In genomic region chr11:75769206-75769605, GRCm38 (mm10) we compare ENCODE assay signal across 8 mouse cellular contexts. TPM values are rescaled to one million over a fixed set of nuclear protein-coding genes. Genes with fewer than 3 reads are reported as not detected.
DNase-seq lines count a peak whose midpoint lies in the region; ATAC-seq and TF ChIP-seq lines count a peak whose summit lies in the region.

No protein-coding gene starts in this region.

- no peak for TF ChIP-seq POLR2A in liver, adult 2 months (IDR thresholded peaks at IDR 0.05; ENCODE audit: extremely low read depth, insufficient read depth, low read length)
- no peak for TF ChIP-seq POLR2A in myocyte (IDR thresholded peaks at IDR 0.05; ENCODE audit: insufficient read length, low read depth)

- TF ChIP-seq CTCF in kidney, postnatal 0 days (IDR thresholded peaks at IDR 0.05; ENCODE audit: low read depth) = peak; percentile 79
- TF ChIP-seq CTCF in liver, adult 2 months (IDR thresholded peaks at IDR 0.05; ENCODE audit: low read depth, low read length) = peak; percentile 71

- 0 out of 2 replicates have a peak overlapping the region, but pooled peaks have one; percentile 15 for H3K27ac ChIP-seq in heart, embryonic 12.5 days (ENCODE audit: poor library complexity, severe bottlenecking)
- 0 out of 2 replicates have a peak overlapping the region, but pooled peaks have one; percentile 10 for H3K27ac ChIP-seq in kidney, postnatal 0 days
- H3K27ac ChIP-seq in liver, adult 2 months (replicated peaks; ENCODE audit: insufficient read depth, low read depth, low read length) = no peak overlapping the region

- no peaks in the 10 kb centered on the region for H3K79me2 ChIP-seq in liver, adult 2 months (ENCODE audit: control insufficient read depth, insufficient read depth, low read length)
- peaks cover 9% of the 10 kb centered on the region for H3K79me2 ChIP-seq in myocyte (ENCODE audit: control insufficient read depth, insufficient read depth)

- under 1% methylated on average over 23 of the region's 23 CpGs for WGBS in heart, embryonic 12.5 days
- 0% methylated on average over 23 of the region's 23 CpGs for WGBS in kidney, postnatal 0 days
- WGBS in liver, adult 2 months = under 1% methylated on average over 23 of the region's 23 CpGs

- no peak overlapping the region for H3ac ChIP-seq in myocyte (ENCODE audit: control insufficient read depth, insufficient read length)

- peaks cover 11% of the 10 kb centered on the region for H3K4me1 ChIP-seq in erythroblast, embryonic 14.5 days (ENCODE audit: control insufficient read depth)
- peaks cover 3% of the 10 kb centered on the region; the same call in 1 of the 2 replicates for H3K4me1 ChIP-seq in heart, embryonic 12.5 days (replicated peaks)
- H3K4me1 ChIP-seq in kidney, postnatal 0 days (replicated peaks; ENCODE audit: insufficient read depth, low read length) = no peaks in the 10 kb centered on the region
- H3K4me1 ChIP-seq in liver, adult 2 months (ENCODE audit: control insufficient read depth, insufficient read depth, low read length) = no peaks in the 10 kb centered on the region; the same call in 1 of the 2 replicates

- ATAC-seq in heart, embryonic 12.5 days (ENCODE audit: insufficient number of reproducible peaks, low FRiP score) = peak; percentile 86
- peak; percentile 95 for ATAC-seq in kidney, postnatal 0 days (replicated peaks; ENCODE audit: low FRiP score, low read depth)

- peak overlapping the region; percentile 46 for H3K4me3 ChIP-seq in erythroblast, embryonic 14.5 days (replicated peaks)
- H3K4me3 ChIP-seq in heart, embryonic 12.5 days = peak overlapping the region; percentile 12; the same call in 1 of the 2 replicates
- H3K4me3 ChIP-seq in kidney, postnatal 0 days (replicated peaks; ENCODE audit: low read depth, low read length) = no peak overlapping the region
- H3K4me3 ChIP-seq in liver, adult 2 months (ENCODE audit: insufficient read depth, low read depth, low read length) = no peak overlapping the region
- no peak overlapping the region for H3K4me3 ChIP-seq in myocyte

- H3K36me3 ChIP-seq in erythroblast, embryonic 14.5 days (ENCODE audit: control insufficient read depth) = peaks cover 37% of the 10 kb centered on the region
- H3K36me3 ChIP-seq in heart, embryonic 12.5 days = peaks cover 32% of the 10 kb centered on the region
- peaks cover 14% of the 10 kb centered on the region for H3K36me3 ChIP-seq in kidney, postnatal 0 days (ENCODE audit: insufficient read depth, low read length)
- H3K36me3 ChIP-seq in liver, adult 2 months (ENCODE audit: control insufficient read depth, insufficient read depth, low read length) = peaks cover 25% of the 10 kb centered on the region
- H3K36me3 ChIP-seq in myocyte (ENCODE audit: control insufficient read depth, insufficient read depth) = peaks cover 29% of the 10 kb centered on the region

- peak; percentile 90 for DNase-seq in CD4-positive, CD25-positive, alpha-beta regulatory T cell, adult 2 months (ENCODE audit: low read depth, low spot score)
- peak; percentile 40 for DNase-seq in brain, embryonic 18.5 days (ENCODE audit: low read depth, low spot score)
- DNase-seq in kidney, postnatal 0 days (ENCODE audit: low spot score) = peak; percentile 96
- DNase-seq in liver, adult 2 months (ENCODE audit: extremely low read depth, low read depth, low spot score) = peak; percentile 85
- DNase-seq in spleen, postnatal 4 days (ENCODE audit: low spot score in 2 of 2) = peak; percentile 82 to 92

- H3K4me2 ChIP-seq in heart, embryonic 12.5 days = peak overlapping the region; percentile 54
- H3K4me2 ChIP-seq in kidney, postnatal 0 days (ENCODE audit: low read length) = peak overlapping the region; percentile 43
- H3K4me2 ChIP-seq in myocyte (ENCODE audit: low read depth) = peak overlapping the region; percentile 56

- H3K27me3 ChIP-seq in erythroblast, embryonic 14.5 days (ENCODE audit: control insufficient read depth) = peaks cover 11% of the 10 kb centered on the region
- 0 out of 2 replicates have a peak, but pooled peaks cover 16% of the 10 kb centered on the region for H3K27me3 ChIP-seq in heart, embryonic 12.5 days (replicated peaks)
- no peaks in the 10 kb centered on the region for H3K27me3 ChIP-seq in kidney, postnatal 0 days (ENCODE audit: insufficient read depth, low read length)
- no peaks in the 10 kb centered on the region for H3K27me3 ChIP-seq in liver, adult 2 months (ENCODE audit: control insufficient read depth, insufficient read depth, low read length)
- peaks cover 5% of the 10 kb centered on the region for H3K27me3 ChIP-seq in myocyte (ENCODE audit: control insufficient read depth, insufficient read depth, insufficient read length)

- H3K9me3 ChIP-seq in erythroblast, embryonic 14.5 days (ENCODE audit: control insufficient read depth, low read length) = no peaks in the 10 kb centered on the region
- H3K9me3 ChIP-seq in heart, embryonic 12.5 days (replicated peaks) = no peaks in the 10 kb centered on the region
- H3K9me3 ChIP-seq in kidney, postnatal 0 days (replicated peaks; ENCODE audit: low read length) = no peaks in the 10 kb centered on the region

- H3K9ac ChIP-seq in heart, embryonic 12.5 days = no peak overlapping the region
- no peak overlapping the region for H3K9ac ChIP-seq in kidney, postnatal 0 days (ENCODE audit: low read depth, low read length)
- H3K9ac ChIP-seq in liver, adult 2 months (ENCODE audit: low read depth, low read length) = no peak overlapping the region

TF ChIP-seq in myocyte, 11 proteins besides CTCF, POLR2A, EP300 and RAD21:
- TF ChIP-seq POLR2AphosphoS2 (IDR thresholded peaks at IDR 0.05; ENCODE audit: insufficient read length, low read depth) (peak; percentile 91), USF1 (IDR thresholded peaks at IDR 0.05; ENCODE audit: low read depth) (peak; percentile 39), MYOG (IDR thresholded peaks at IDR 0.05; ENCODE audit: control insufficient read depth in 1 of 3, insufficient read depth in 1 of 3, insufficient read length in 2 of 3, low read depth in 2 of 3) (no peak)

RNA-seq across cellular contexts. Expression of gene Doc2b, which starts 26.6 kb away (rescaled TPM):
- polyA plus RNA-seq in erythroblast, embryonic 14.5 days (2012) = not detected in 2 replicates
- 0.08 and 0.15 TPM in 2 replicates for polyA plus RNA-seq in heart, embryonic 12.5 days (2016; fragmentation: Nextera tagmentation; extraction: Ambion mirVana)
- 0.41 and 0.51 TPM in 2 replicates for polyA plus RNA-seq in kidney, postnatal 0 days (2015; fragmentation: Nextera tagmentation; extraction: Ambion mirVana)
- total RNA-seq in liver, adult 2 months (2014; rRNA removed) = 0.09 and 0.13 TPM in 2 replicates
- polyA plus RNA-seq in liver, adult 2 months (2012; rRNA removed) = 0.05 and 0.07 TPM in 2 replicates
- polyA plus RNA-seq in myocyte (2012; fragmentation: generic; extraction: Trizol) = 0.10 TPM

RNA-seq across cellular contexts. Expression of gene Ywhae, which starts 36.5 kb away (rescaled TPM):
- 9.4 and 20.2 TPM in 2 replicates for polyA plus RNA-seq in erythroblast, embryonic 14.5 days (2012)
- polyA plus RNA-seq in heart, embryonic 12.5 days (2016; fragmentation: Nextera tagmentation; extraction: Ambion mirVana) = 842 and 863 TPM in 2 replicates
- 707 and 805 TPM in 2 replicates for polyA plus RNA-seq in kidney, postnatal 0 days (2015; fragmentation: Nextera tagmentation; extraction: Ambion mirVana)
- total RNA-seq in liver, adult 2 months (2014; rRNA removed) = 74.6 and 87.7 TPM in 2 replicates
- 90.7 and 96.7 TPM in 2 replicates for polyA plus RNA-seq in liver, adult 2 months (2012; rRNA removed)
- polyA plus RNA-seq in myocyte (2012; fragmentation: generic; extraction: Trizol) = 612 TPM

Comparison
In these comparisons a context has a peak if more than half of its experiments do, and no peak if none do; other contexts are left out.
1. DNase-seq: peak in every context shown above with its lines; median percentile 96 in kidney, postnatal 0 days; 90 in CD4-positive, CD25-positive, alpha-beta regulatory T cell, adult 2 months; 87 in spleen, postnatal 4 days; 85 in liver, adult 2 months; 40 in brain, embryonic 18.5 days.
2. H3K4me3 ChIP-seq: peak in erythroblast, embryonic 14.5 days (single experiment) and heart, embryonic 12.5 days (single experiment); none in kidney, postnatal 0 days (single experiment), liver, adult 2 months (single experiment) and myocyte (single experiment).
3. Peak in every context shown above with its lines, with median percentiles within 50 percentile points of each other: H3K4me2 ChIP-seq.